Mouse (Mus musculus): ENCODE data around the gene Dpm2.

- no peak for TF ChIP-seq GATA1 (IDR thresholded peaks at IDR 0.05; ENCODE audit: low read length)
- no peak for TF ChIP-seq TAL1 (IDR thresholded peaks at IDR 0.05; ENCODE audit: low read length)
Observed at GRCm38 (mm10) chr2:32606161-32607142, 35.8 kb downstream of the Dpm2 start.
